Mouse (Mus musculus): ENCODE data around the gene Olfr1260. TPM values are rescaled to one million over a fixed set of nuclear protein-coding genes. Genes with fewer than 3 reads are reported as not detected.

Olfr1260 gene
- total and polyA plus RNA-seq, 2 experiments from 2014 or later = not detected

DNA sequence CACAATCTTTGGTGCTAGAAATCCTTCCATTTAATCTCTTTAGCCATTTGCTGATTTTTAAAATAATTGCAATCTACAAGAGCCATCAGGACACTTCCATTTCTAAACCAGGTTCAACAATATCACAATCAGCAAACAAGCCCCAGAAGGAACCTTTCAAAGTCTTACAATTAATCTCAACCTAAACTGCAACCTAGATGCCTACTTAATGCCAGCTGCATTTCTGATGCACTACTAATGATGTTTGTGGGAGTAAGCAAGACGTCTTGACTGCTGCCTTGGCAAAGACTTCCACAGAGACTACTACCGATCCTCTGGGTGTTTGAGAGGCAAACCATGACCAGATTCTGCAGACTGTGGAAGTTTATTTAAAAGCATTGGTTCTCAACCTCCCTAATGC is 37.7 kb downstream of the Olfr1260 start, which contains the start of gene Olfr1263:
Gene Olfr1263, plus strand, starts transcription at position 301 of the 400 bp plus-strand sequence.
- H3K36me3 ChIP-seq (ENCODE audit: insufficient read depth, low read length) = no peaks in the 10 kb centered on the region
- no peaks in the 10 kb centered on the region for H3K4me1 ChIP-seq (ENCODE audit: insufficient read depth, low read length)
- no peak within 1 kb of the TSS for H3K4me2 ChIP-seq (ENCODE audit: low read depth, low read length, poor library complexity, severe bottlenecking)
- H3K9ac ChIP-seq (replicated peaks; ENCODE audit: low read length, poor library complexity, severe bottlenecking) = no peak within 1 kb of the TSS
- DNase-seq (ENCODE audit: low spot score) (no peak), ATAC-seq (ENCODE audit: low FRiP score) (no peak)
- H3K9me3 ChIP-seq (ENCODE audit: low read length) = no peaks in the 10 kb centered on the region
- TF ChIP-seq CTCF (IDR thresholded peaks at IDR 0.05) = no peak
- H3K27ac ChIP-seq (ENCODE audit: low read depth, low read length) = no peak within 1 kb of the TSS
- 84% methylated on average over 2 of the region's 2 CpGs for WGBS
- H3K4me3 ChIP-seq (ENCODE audit: low read depth, low read length) = no peak within 1 kb of the TSS
- H3K27me3 ChIP-seq (ENCODE audit: insufficient read depth, low read length) = no peaks in the 10 kb centered on the region

DNA sequence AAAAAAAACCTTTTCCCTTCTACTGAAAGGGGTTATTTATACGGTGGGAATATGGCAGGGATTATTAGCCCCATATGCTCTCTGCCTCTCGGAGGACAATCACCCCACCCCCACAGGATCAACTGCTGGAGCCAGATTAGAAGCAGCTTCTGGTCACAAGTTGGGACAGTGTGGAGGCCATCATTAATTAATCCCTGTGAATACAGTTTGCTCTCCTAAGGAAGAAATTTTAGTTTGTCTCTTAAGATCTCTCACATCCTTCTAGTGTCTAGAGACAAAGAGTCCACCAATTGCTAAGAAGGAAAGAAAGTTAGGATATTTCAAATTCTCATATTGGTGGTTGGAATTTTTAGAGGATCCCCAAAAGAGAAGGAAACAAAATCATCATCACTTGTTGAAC is 51.3 kb downstream of the Olfr1260 start, which contains the start of gene Olfr1264:
Gene Olfr1264, minus strand, starts transcription at position 101 of the 400 bp plus-strand sequence.
- 74% methylated on average over 2 of the region's 2 CpGs for WGBS
- no peaks in the 10 kb centered on the region for H3K36me3 ChIP-seq (ENCODE audit: insufficient read depth, low read length)
- H3K27ac ChIP-seq (ENCODE audit: low read depth, low read length) = no peak within 1 kb of the TSS
- H3K4me2 ChIP-seq (ENCODE audit: low read depth, low read length, poor library complexity, severe bottlenecking) = no peak within 1 kb of the TSS
- no peaks in the 10 kb centered on the region for H3K4me1 ChIP-seq (ENCODE audit: insufficient read depth, low read length)
- no peak within 1 kb of the TSS for H3K4me3 ChIP-seq (ENCODE audit: low read depth, low read length)
- H3K9ac ChIP-seq (replicated peaks; ENCODE audit: low read length, poor library complexity, severe bottlenecking) = no peak within 1 kb of the TSS
- no peak for TF ChIP-seq CTCF (IDR thresholded peaks at IDR 0.05)
- H3K9me3 ChIP-seq (ENCODE audit: low read length) = no peaks in the 10 kb centered on the region
- DNase-seq (ENCODE audit: low spot score) (no peak), ATAC-seq (ENCODE audit: low FRiP score) (no peak)
- H3K27me3 ChIP-seq (ENCODE audit: insufficient read depth, low read length) = no peaks in the 10 kb centered on the region

Other genes starting within 250 kb of the Olfr1260 start
- gene Olfr1252, start 249.3 kb upstream of the Olfr1260 start, total RNA-seq (2014; rRNA removed) = not detected in 2 replicates
- gene Olfr1252, start 249.3 kb upstream of the Olfr1260 start, polyA plus RNA-seq (2015; fragmentation: Nextera tagmentation; extraction: Ambion mirVana) = not detected in 2 replicates
- not detected in 2 replicates for gene Olfr1253, start 217.2 kb upstream of the Olfr1260 start, total RNA-seq (2014; rRNA removed)
- gene Olfr1253, start 217.2 kb upstream of the Olfr1260 start, polyA plus RNA-seq (2015; fragmentation: Nextera tagmentation; extraction: Ambion mirVana) = not detected in 2 replicates
- not detected in 2 replicates for gene Olfr1254, start 180.7 kb upstream of the Olfr1260 start, total RNA-seq (2014; rRNA removed)
- not detected in 2 replicates for gene Olfr1254, start 180.7 kb upstream of the Olfr1260 start, polyA plus RNA-seq (2015; fragmentation: Nextera tagmentation; extraction: Ambion mirVana)
- not detected in 2 replicates for gene Olfr1255, start 162.3 kb upstream of the Olfr1260 start, total RNA-seq (2014; rRNA removed)
- gene Olfr1255, start 162.3 kb upstream of the Olfr1260 start, polyA plus RNA-seq (2015; fragmentation: Nextera tagmentation; extraction: Ambion mirVana) = not detected in 2 replicates
- not detected in 2 replicates for gene Olfr1256, start 132.8 kb upstream of the Olfr1260 start, total RNA-seq (2014; rRNA removed)
- not detected in 2 replicates for gene Olfr1256, start 132.8 kb upstream of the Olfr1260 start, polyA plus RNA-seq (2015; fragmentation: Nextera tagmentation; extraction: Ambion mirVana)
- gene Olfr48, start 126.1 kb upstream of the Olfr1260 start, total RNA-seq (2014; rRNA removed) = 0.05 TPM in 1 of 2 replicates, not detected in the other
- not detected in 2 replicates for gene Olfr48, start 126.1 kb upstream of the Olfr1260 start, polyA plus RNA-seq (2015; fragmentation: Nextera tagmentation; extraction: Ambion mirVana)
- not detected in 2 replicates for gene Olfr1257, start 95.9 kb upstream of the Olfr1260 start, total RNA-seq (2014; rRNA removed)
- not detected in 2 replicates for gene Olfr1257, start 95.9 kb upstream of the Olfr1260 start, polyA plus RNA-seq (2015; fragmentation: Nextera tagmentation; extraction: Ambion mirVana)
- not detected in 2 replicates for gene Olfr1258, start 47.0 kb upstream of the Olfr1260 start, total RNA-seq (2014; rRNA removed)
- not detected in 2 replicates for gene Olfr1258, start 47.0 kb upstream of the Olfr1260 start, polyA plus RNA-seq (2015; fragmentation: Nextera tagmentation; extraction: Ambion mirVana)
- not detected in 2 replicates for gene Olfr1259, start 25.7 kb upstream of the Olfr1260 start, total RNA-seq (2014; rRNA removed)
- not detected in 2 replicates for gene Olfr1259, start 25.7 kb upstream of the Olfr1260 start, polyA plus RNA-seq (2015; fragmentation: Nextera tagmentation; extraction: Ambion mirVana)
- gene Olfr1261, start 16.9 kb downstream of the Olfr1260 start, total RNA-seq (2014; rRNA removed) = not detected in 2 replicates
- not detected in 2 replicates for gene Olfr1261, start 16.9 kb downstream of the Olfr1260 start, polyA plus RNA-seq (2015; fragmentation: Nextera tagmentation; extraction: Ambion mirVana)
- not detected in 2 replicates for gene Olfr1262, start 25.8 kb downstream of the Olfr1260 start, total RNA-seq (2014; rRNA removed)
- not detected in 2 replicates for gene Olfr1262, start 25.8 kb downstream of the Olfr1260 start, polyA plus RNA-seq (2015; fragmentation: Nextera tagmentation; extraction: Ambion mirVana)
- not detected in 2 replicates for gene Olfr1263, start 37.8 kb downstream of the Olfr1260 start, total RNA-seq (2014; rRNA removed)
- gene Olfr1263, start 37.8 kb downstream of the Olfr1260 start, polyA plus RNA-seq (2015; fragmentation: Nextera tagmentation; extraction: Ambion mirVana) = not detected in 2 replicates
- gene Olfr1264, start 51.2 kb downstream of the Olfr1260 start, total RNA-seq (2014; rRNA removed) = not detected in 2 replicates
- not detected in 2 replicates for gene Olfr1264, start 51.2 kb downstream of the Olfr1260 start, polyA plus RNA-seq (2015; fragmentation: Nextera tagmentation; extraction: Ambion mirVana)
- gene Olfr1265, start 61.0 kb downstream of the Olfr1260 start, total RNA-seq (2014; rRNA removed) = not detected in 2 replicates
- not detected in 2 replicates for gene Olfr1265, start 61.0 kb downstream of the Olfr1260 start, polyA plus RNA-seq (2015; fragmentation: Nextera tagmentation; extraction: Ambion mirVana)
- not detected in 2 replicates for gene Olfr140, start 89.3 kb downstream of the Olfr1260 start, total RNA-seq (2014; rRNA removed)
- gene Olfr140, start 89.3 kb downstream of the Olfr1260 start, polyA plus RNA-seq (2015; fragmentation: Nextera tagmentation; extraction: Ambion mirVana) = not detected in 2 replicates
- gene Olfr1269, start 147.1 kb downstream of the Olfr1260 start, total RNA-seq (2014; rRNA removed) = not detected in 2 replicates
- gene Olfr1269, start 147.1 kb downstream of the Olfr1260 start, polyA plus RNA-seq (2015; fragmentation: Nextera tagmentation; extraction: Ambion mirVana) = not detected in 2 replicates
- not detected in 2 replicates for gene Olfr32, start 168.0 kb downstream of the Olfr1260 start, total RNA-seq (2014; rRNA removed)
- not detected in 2 replicates for gene Olfr32, start 168.0 kb downstream of the Olfr1260 start, polyA plus RNA-seq (2015; fragmentation: Nextera tagmentation; extraction: Ambion mirVana)
- gene Olfr1270, start 178.8 kb downstream of the Olfr1260 start, total RNA-seq (2014; rRNA removed) = not detected in 2 replicates
- not detected in 2 replicates for gene Olfr1270, start 178.8 kb downstream of the Olfr1260 start, polyA plus RNA-seq (2015; fragmentation: Nextera tagmentation; extraction: Ambion mirVana)

All from midbrain, postnatal 0 days (tissue).